8 mouse cellular contexts compared by ENCODE assay signal in genomic region chr8:120668374-120668905, GRCm38 (mm10). TPM values are rescaled to one million over a fixed set of nuclear protein-coding genes. Genes with fewer than 3 reads are reported as not detected.
DNase-seq lines count a peak whose midpoint lies in the region; ATAC-seq and TF ChIP-seq lines count a peak whose summit lies in the region.

Gene Emc8, minus strand, starts transcription at chr8:120668573.

- H3K27me3 ChIP-seq in cerebellum, adult 2 months (ENCODE audit: control insufficient read depth, insufficient read depth, low read length) = no peaks in the 10 kb centered on the region
- H3K27me3 ChIP-seq in CH12.LX (replicated peaks) = no peaks in the 10 kb centered on the region
- H3K27me3 ChIP-seq in embryonic facial prominence, embryonic 15.5 days = no peaks in the 10 kb centered on the region
- H3K27me3 ChIP-seq in heart, embryonic 16.5 days (ENCODE audit: control insufficient read depth, insufficient read depth, low read length) = no peaks in the 10 kb centered on the region
- H3K27me3 ChIP-seq in midbrain, embryonic 14.5 days (ENCODE audit: control insufficient read depth, insufficient read depth, low read length) = no peaks in the 10 kb centered on the region

- no peak for TF ChIP-seq RAD21 in CH12.LX (IDR thresholded peaks at IDR 0.05; ENCODE audit: low read depth, low read length)

- H3K9ac ChIP-seq in CH12.LX (ENCODE audit: insufficient read depth, low read depth) = peak within 1 kb of the TSS; percentile 100
- H3K9ac ChIP-seq in embryonic facial prominence, embryonic 15.5 days = peak within 1 kb of the TSS; percentile 98
- peak within 1 kb of the TSS; percentile 98 for H3K9ac ChIP-seq in heart, embryonic 16.5 days (ENCODE audit: low read length)
- H3K9ac ChIP-seq in midbrain, embryonic 14.5 days (replicated peaks; ENCODE audit: low read length) = peak within 1 kb of the TSS; percentile 94

- peak within 1 kb of the TSS; percentile 100 for H3K4me2 ChIP-seq in CH12.LX (ENCODE audit: insufficient read depth, low read depth, poor library complexity, severe bottlenecking)
- peak within 1 kb of the TSS; percentile 85 for H3K4me2 ChIP-seq in embryonic facial prominence, embryonic 15.5 days (replicated peaks)
- H3K4me2 ChIP-seq in heart, embryonic 16.5 days (ENCODE audit: low read depth, low read length) = peak within 1 kb of the TSS; percentile 89
- peak within 1 kb of the TSS; percentile 90 for H3K4me2 ChIP-seq in midbrain, embryonic 14.5 days (ENCODE audit: low read length)

- dilution Hi-C loops in CH12.LX (cut with MboI; ENCODE audit: extremely low pct_ligation_motif_present, extremely low pct_unique_long_range_greater_than_20kb, low sequenced_read_pairs) = no loop called here

- under 1% methylated on average over 49 of the region's 51 CpGs for WGBS in cerebellum, adult 2 months
- WGBS in embryonic facial prominence, embryonic 15.5 days = under 1% methylated on average over 51 of the region's 51 CpGs
- whole genome bisulfite sequencing in heart, embryonic 16.5 days = under 1% methylated on average over 48 of the region's 51 CpGs
- WGBS in midbrain, embryonic 14.5 days = under 1% methylated on average over 51 of the region's 51 CpGs

- peak within 1 kb of the TSS; percentile 83 for H3K27ac ChIP-seq in cerebellum, adult 2 months (ENCODE audit: insufficient read depth, low read length)
- peak within 1 kb of the TSS; percentile 62 for H3K27ac ChIP-seq in CH12.LX (ENCODE audit: insufficient read depth, low read depth)
- H3K27ac ChIP-seq in embryonic facial prominence, embryonic 15.5 days (replicated peaks) = peak within 1 kb of the TSS; percentile 92
- H3K27ac ChIP-seq in heart, embryonic 16.5 days (ENCODE audit: low read length) = peak within 1 kb of the TSS; percentile 89
- H3K27ac ChIP-seq in midbrain, embryonic 14.5 days (replicated peaks; ENCODE audit: low read depth, low read length) = peak within 1 kb of the TSS; percentile 85

- peaks cover 60% of the 10 kb centered on the region for H3K79me2 ChIP-seq in CH12.LX (replicated peaks; ENCODE audit: control insufficient read depth, extremely low read depth, insufficient read depth, poor library complexity, severe bottlenecking)

- TF ChIP-seq EP300 in CH12.LX (IDR thresholded peaks at IDR 0.05; ENCODE audit: low read length) = no peak

- H3K4me3 ChIP-seq in cerebellum, adult 2 months (replicated peaks; ENCODE audit: insufficient read depth, low read depth, low read length) = peak within 1 kb of the TSS; percentile 91
- H3K4me3 ChIP-seq in CH12.LX (replicated peaks in 1 of 3; ENCODE audit: low read depth in 2 of 3, low read length in 2 of 3, poor library complexity in 1 of 3) = peak within 1 kb of the TSS; percentile 80 to 97 (median 96)
- H3K4me3 ChIP-seq in embryonic facial prominence, embryonic 15.5 days (replicated peaks) = peak within 1 kb of the TSS; percentile 99
- peak within 1 kb of the TSS; percentile 99 for H3K4me3 ChIP-seq in heart, embryonic 16.5 days (ENCODE audit: low read length)
- H3K4me3 ChIP-seq in midbrain, embryonic 14.5 days (replicated peaks; ENCODE audit: low read depth, low read length) = peak within 1 kb of the TSS; percentile 86

- in situ Hi-C loops in CH12.LX (cut with MboI; ENCODE audit: low pct_ligation_motif_present, low pct_unique_long_range_greater_than_20kb, low sequenced_read_pairs) = no loop called here

- TF ChIP-seq POLR2A in cerebellum, adult 2 months (IDR thresholded peaks at IDR 0.05; ENCODE audit: borderline replicate concordance, insufficient read depth, low read length) = no peak
- TF ChIP-seq POLR2A in CH12.LX (IDR thresholded peaks at IDR 0.05; ENCODE audit: low read depth, low read length) = no peak

- peaks cover 52% of the 10 kb centered on the region for H3K4me1 ChIP-seq in cerebellum, adult 2 months (ENCODE audit: control insufficient read depth, insufficient read depth, low read length)
- H3K4me1 ChIP-seq in CH12.LX (ENCODE audit: control insufficient read depth in 1 of 2, insufficient read depth in 2 of 2) = peaks cover 16 to 52% of the 10 kb centered on the region in 2 experiments
- peaks cover 50% of the 10 kb centered on the region for H3K4me1 ChIP-seq in embryonic facial prominence, embryonic 15.5 days
- peaks cover 55% of the 10 kb centered on the region for H3K4me1 ChIP-seq in heart, embryonic 16.5 days (ENCODE audit: control insufficient read depth, insufficient read depth, low read length)
- peaks cover 25% of the 10 kb centered on the region for H3K4me1 ChIP-seq in midbrain, embryonic 14.5 days (ENCODE audit: control insufficient read depth, insufficient read depth, low read length)

- no peak for ATAC-seq in embryonic facial prominence, embryonic 15.5 days (ENCODE audit: insufficient number of reproducible peaks, low FRiP score, low TSS enrichment, low read depth)
- peak; percentile 34; the same call in 1 of the 2 replicates for ATAC-seq in heart, embryonic 16.5 days (replicated peaks; ENCODE audit: extremely low read depth, insufficient read depth, low FRiP score)
- ATAC-seq in midbrain, embryonic 14.5 days (ENCODE audit: low FRiP score, low TSS enrichment) = no peak

- intact Hi-C loops in left cerebral cortex, postnatal 14 days (cut with DNase I) = no loop called here

- H3K36me3 ChIP-seq in CH12.LX (replicated peaks in 1 of 2; ENCODE audit: control insufficient read depth in 1 of 2, insufficient read depth in 1 of 2, low read length in 1 of 2) = peaks cover 39 to 59% of the 10 kb centered on the region in 2 experiments
- peaks cover 35% of the 10 kb centered on the region for H3K36me3 ChIP-seq in embryonic facial prominence, embryonic 15.5 days
- peaks cover 38% of the 10 kb centered on the region for H3K36me3 ChIP-seq in heart, embryonic 16.5 days (ENCODE audit: control insufficient read depth, insufficient read depth)
- H3K36me3 ChIP-seq in midbrain, embryonic 14.5 days (ENCODE audit: control insufficient read depth, insufficient read depth, low read length) = peaks cover 35% of the 10 kb centered on the region

- no peaks in the 10 kb centered on the region for H3K9me3 ChIP-seq in CH12.LX (replicated peaks; ENCODE audit: low read length)
- no peaks in the 10 kb centered on the region for H3K9me3 ChIP-seq in embryonic facial prominence, embryonic 15.5 days (replicated peaks)
- H3K9me3 ChIP-seq in heart, embryonic 16.5 days (replicated peaks; ENCODE audit: control insufficient read depth, low read length) = no peaks in the 10 kb centered on the region
- no peaks in the 10 kb centered on the region for H3K9me3 ChIP-seq in midbrain, embryonic 14.5 days (ENCODE audit: control insufficient read depth, low read length)

- TF ChIP-seq CTCF in cerebellum, adult 2 months (IDR thresholded peaks at IDR 0.05; ENCODE audit: borderline replicate concordance, insufficient read depth, low read depth, low read length) = no peak
- no peak for TF ChIP-seq CTCF in CH12.LX (conservative IDR thresholded peaks at IDR 0.05 in 1 of 2, IDR thresholded peaks at IDR 0.05 in 1 of 2; ENCODE audit: low read depth in 2 of 2, low read length in 2 of 2)

- DNase-seq in cerebellum, adult 2 months = no peak
- DNase-seq in cerebellum, adult 11 months = no peak
- no peak for DNase-seq in CH12.LX (ENCODE audit: extremely low read depth)
- DNase-seq in left cerebral cortex, postnatal 14 days (ENCODE audit: low spot score in 2 of 2) = no peak
- DNase-seq in midbrain, embryonic 14.5 days = no peak
- no peak for DNase-seq in thymus, postnatal 4 days

TF ChIP-seq in CH12.LX, 34 proteins besides CTCF, POLR2A, EP300 and RAD21:
- TF ChIP-seq MAX (IDR thresholded peaks at IDR 0.05; ENCODE audit: low read length) = no peak
- no peak for TF ChIP-seq ZNF384 (IDR thresholded peaks at IDR 0.05; ENCODE audit: low read depth, low read length)
- no peak for TF ChIP-seq TBP (conservative IDR thresholded peaks at IDR 0.05; ENCODE audit: low read depth, low read length)
- TF ChIP-seq SIN3A (IDR thresholded peaks at IDR 0.05; ENCODE audit: low read length) = no peak
- no peak for TF ChIP-seq SMC3 (IDR thresholded peaks at IDR 0.05; ENCODE audit: low read depth, low read length)
- no peak for TF ChIP-seq MXI1 (IDR thresholded peaks at IDR 0.05; ENCODE audit: low read depth, low read length)
- TF ChIP-seq MAZ (IDR thresholded peaks at IDR 0.05; ENCODE audit: low read depth, low read length) = no peak
- no peak for TF ChIP-seq MEF2A (IDR thresholded peaks at IDR 0.05; ENCODE audit: borderline replicate concordance, low read depth, low read length)

RNA-seq across cellular contexts. Expression of gene Emc8, which starts in this region (rescaled TPM):
- polyA plus RNA-seq in cerebellum, adult 2 months (2012; rRNA removed) = 65.3 and 67.5 TPM in 2 replicates
- total RNA-seq in CH12.LX (2012; rRNA removed) = 113 and 133 TPM in 2 replicates
- 33.4 and 35.3 TPM in 2 replicates for total RNA-seq in CH12.LX (2014; rRNA removed)
- 159 and 184 TPM in 2 replicates for polyA plus RNA-seq in CH12.LX (2012; ENCODE audit: insufficient read length, low read depth)
- 220 and 225 TPM in 2 replicates for polyA plus RNA-seq in embryonic facial prominence, embryonic 15.5 days (2015; fragmentation: Nextera tagmentation; extraction: Ambion mirVana)
- 164 and 168 TPM in 2 replicates for polyA plus RNA-seq in heart, embryonic 16.5 days (2015; fragmentation: Nextera tagmentation; extraction: Ambion mirVana)
- 10 to 100 TPM; 72.6 to 78.6 TPM for total RNA-seq in left cerebral cortex, postnatal 14 days (2021)
- polyA plus RNA-seq in midbrain, embryonic 14.5 days (2014; fragmentation: Nextera tagmentation; extraction: Ambion mirVana) = 108 and 142 TPM in 2 replicates
